Mouse (Mus musculus) thymus, postnatal 0 days (tissue): ENCODE measurements around the gene Prl8a2. TPM values are rescaled to one million over a fixed set of nuclear protein-coding genes. Genes with fewer than 3 reads are reported as not detected.

ENCODE experiments used
- DNase-seq: peaks from one replicate; pipeline ENCODE4 v3.0.0-alpha.2; 2015; ENCODE audit warnings: low spot score
- polyA plus RNA-seq: library from polyadenylated mRNA; unstranded; fragments of >200 nt; fragmentation: Nextera tagmentation; extraction: Ambion mirVana; gene quantifications from 2 replicates; pipeline ENCODE4 v1.2.1, GENCODE M21; 2015

Prl8a2 gene
- 0.16 and 0.18 TPM in 2 replicates for polyA plus RNA-seq

- DNase-seq, result no peak
Measured at GRCm38 (mm10) chr13:27345373-27345772, at the start of gene Prl8a2. Prl8a2 (plus strand) TSS chr13:27345673.

GRCm38 (mm10) chr13:27312334-27313225 lies 32.9 kb upstream of the Prl8a2 start, which contains the start of gene Prl6a1:
Prl6a1 (plus strand) TSS chr13:27312627.
- DNase-seq, result no peak

- DNase-seq, result no peak
Measured at GRCm38 (mm10) chr13:27334989-27335388, 10.5 kb upstream of the Prl8a2 start.

GRCm38 (mm10) chr13:27342733-27343275 lies 2.7 kb upstream of the Prl8a2 start:
- no peak for DNase-seq

- DNase-seq, result no peak
Measured at GRCm38 (mm10) chr13:27390746-27391145, 45.3 kb downstream of the Prl8a2 start, which contains the start of gene Prl2b1. Prl2b1 (minus strand) TSS chr13:27390846.

- no peak for DNase-seq
Measured at GRCm38 (mm10) chr13:27399061-27399724, 53.7 kb downstream of the Prl8a2 start.

Other genes starting within 250 kb of the Prl8a2 start
- gene Prl3d2, start 224.0 kb upstream of the Prl8a2 start, polyA plus RNA-seq, result not detected in 2 replicates
- not detected in 2 replicates for gene Prl3d3, start 188.9 kb upstream of the Prl8a2 start, polyA plus RNA-seq
- not detected in 2 replicates for gene Prl3c1, start 149.0 kb upstream of the Prl8a2 start, polyA plus RNA-seq
- gene Prl3b1, start 103.8 kb upstream of the Prl8a2 start, polyA plus RNA-seq, result 0.19 and 0.42 TPM in 2 replicates
- not detected in 2 replicates for gene Prl3a1, start 86.2 kb upstream of the Prl8a2 start, polyA plus RNA-seq
- not detected in 2 replicates for gene Prl6a1, start 33.0 kb upstream of the Prl8a2 start, polyA plus RNA-seq
- gene Prl2b1, start 45.2 kb downstream of the Prl8a2 start, polyA plus RNA-seq, result not detected in 2 replicates
- gene Prl8a6, start 93.0 kb downstream of the Prl8a2 start, polyA plus RNA-seq, result not detected in 2 replicates
- gene Prl8a8, start 167.5 kb downstream of the Prl8a2 start, polyA plus RNA-seq, result not detected in 2 replicates
- not detected in 2 replicates for gene Prl8a9, start 218.9 kb downstream of the Prl8a2 start, polyA plus RNA-seq
- not detected in 2 replicates for gene Prl8a1, start 236.5 kb downstream of the Prl8a2 start, polyA plus RNA-seq